Mouse (Mus musculus) limb, embryonic 15.5 days (tissue): ENCODE measurements around the gene Mei4. TPM values are rescaled to one million over a fixed set of nuclear protein-coding genes. Genes with fewer than 3 reads are reported as not detected.

Experiments used
- ATAC-seq: fragments of 200-750 bp; cut with Nextera tagmentation; 2 replicates; pipeline ENCODE4 v1.8.0; 2017; ENCODE audit warnings: low read depth, moderate TSS enrichment; ENCODE audit not compliant: insufficient number of reproducible peaks, low FRiP score, low TSS enrichment
- H3K27ac ChIP-seq: fragments of 300-500 bp; sonication (generic); 2 replicates; pipeline ENCODE4 v1.5.1; 2015; ENCODE audit warnings: moderate library complexity, mild to moderate bottlenecking, inconsistent platforms
- H3K27me3 ChIP-seq: fragments of 300-500 bp; sonication (generic); 2 replicates; pipeline ENCODE4 v1.6.1; 2015; ENCODE audit warnings: inconsistent platforms
- H3K36me3 ChIP-seq: fragments of 300-500 bp; sonication (generic); 2 replicates; pipeline ENCODE4 v1.6.1; 2015; ENCODE audit warnings: inconsistent platforms
- H3K4me1 ChIP-seq: fragments of 300-500 bp; sonication (generic); 2 replicates; pipeline ENCODE4 v1.6.1; 2015; ENCODE audit warnings: inconsistent platforms
- H3K4me2 ChIP-seq: fragments of 300-500 bp; sonication (generic); 2 replicates; pipeline ENCODE4 v1.6.1; 2015; ENCODE audit warnings: mild to moderate bottlenecking, inconsistent platforms
- H3K4me3 ChIP-seq: fragments of 300-500 bp; sonication (generic); 2 replicates; pipeline ENCODE4 v1.5.1; 2015; ENCODE audit warnings: mild to moderate bottlenecking, inconsistent platforms
- H3K9ac ChIP-seq: fragments of 300-500 bp; sonication (generic); 2 replicates; pipeline ENCODE4 v1.6.1; 2015; ENCODE audit warnings: inconsistent platforms
- H3K9me3 ChIP-seq: fragments of 300-500 bp; sonication (generic); 2 replicates; pipeline ENCODE4 v1.6.1; 2016; ENCODE audit warnings: inconsistent platforms
- WGBS: fragments of 180-500 bp; shearing (Covaris S2); methylation state at CpG from one replicate; pipeline ENCODE4 v1.1.7; 2015; 5-methylcytosine and 5-hydroxymethylcytosine counted together
- polyA plus RNA-seq: library from polyadenylated mRNA; unstranded; fragments of >200 nt; fragmentation: Nextera tagmentation; extraction: Ambion mirVana; gene quantifications from 2 replicates; pipeline ENCODE4 v1.2.1, GENCODE M21; 2015

Gene Mei4
- polyA plus RNA-seq, 1 experiment from 2014 or later, result 1.0 TPM

DNA sequence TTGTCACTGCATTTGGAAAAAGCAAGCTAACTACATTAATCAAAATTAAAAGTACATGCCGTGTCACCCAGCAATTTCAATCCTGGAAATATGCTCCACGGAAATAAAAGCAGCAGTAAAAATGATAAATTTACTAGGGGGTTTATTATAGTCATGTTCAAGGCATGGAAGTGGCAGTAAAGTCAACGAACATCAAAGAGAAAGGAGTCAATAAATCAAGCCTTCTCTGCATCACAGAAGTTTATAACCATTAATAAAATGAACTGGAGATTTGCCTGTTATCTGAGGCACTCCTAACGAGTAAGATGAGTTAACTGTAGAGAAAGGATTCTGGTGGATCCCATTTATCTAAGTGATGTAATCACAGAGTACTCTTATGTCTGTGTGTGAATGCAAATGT lies 298.9 kb downstream of the Mei4 start:
- no peak overlapping the region for H3K4me3 ChIP-seq
- H3K9me3 ChIP-seq, result no peaks in the 10 kb centered on the region
- H3K4me2 ChIP-seq, result no peak overlapping the region
- H3K4me1 ChIP-seq, result no peaks in the 10 kb centered on the region
- H3K36me3 ChIP-seq, result no peaks in the 10 kb centered on the region
- no peak overlapping the region for H3K9ac ChIP-seq
- no peak for ATAC-seq
- no peaks in the 10 kb centered on the region for H3K27me3 ChIP-seq
- no peak overlapping the region for H3K27ac ChIP-seq
- 9% methylated on average over 4 of the region's 4 CpGs for WGBS

DNA sequence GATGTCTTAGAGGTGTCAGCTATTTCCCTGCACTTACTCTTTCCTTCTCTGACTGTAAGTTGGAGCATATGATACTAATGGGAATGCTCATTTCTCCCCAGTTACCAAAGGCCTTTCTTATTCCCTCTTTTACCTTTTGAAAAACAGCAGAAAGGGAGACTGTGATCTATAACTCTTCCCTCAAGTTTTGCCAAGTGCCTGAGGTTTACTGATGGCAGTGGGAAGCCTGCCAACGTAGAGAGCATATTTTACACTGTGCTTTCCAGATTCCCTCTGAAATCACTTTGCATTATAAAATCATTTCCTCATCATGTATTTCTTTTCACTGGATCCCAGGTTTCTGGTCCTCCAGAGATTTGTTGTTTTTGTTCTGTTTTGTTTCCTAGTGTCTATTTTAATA lies 354.5 kb downstream of the Mei4 start:
- no peak overlapping the region for H3K27ac ChIP-seq
- H3K9ac ChIP-seq, result no peak overlapping the region
- no peak overlapping the region for H3K4me3 ChIP-seq
- no peak for ATAC-seq
- H3K4me1 ChIP-seq, result no peaks in the 10 kb centered on the region
- H3K27me3 ChIP-seq, result no peaks in the 10 kb centered on the region
- no peak overlapping the region for H3K4me2 ChIP-seq
- WGBS, result 39% methylated on average over 1 of the region's 1 CpGs
- H3K36me3 ChIP-seq, result no peaks in the 10 kb centered on the region
- no peaks in the 10 kb centered on the region for H3K9me3 ChIP-seq

- ATAC-seq, result no peak
- Histone ChIP-seq H3K4me3 (no peak overlapping the region), H3K36me3 (no peaks in the 10 kb centered on the region), H3K4me1 (no peaks in the 10 kb centered on the region), H3K9me3 (no peaks in the 10 kb centered on the region), H3K9ac (no peak overlapping the region), H3K27ac (no peak overlapping the region), H3K27me3 (no peaks in the 10 kb centered on the region), H3K4me2 (no peak overlapping the region)
- 81% methylated on average over 7 of the region's 7 CpGs for WGBS
Observed at GRCm38 (mm10) chr9:82247695-82248445, 384.4 kb downstream of the Mei4 start.

Other genes with a start within 250 kb of the Mei4 start
- gene Htr1b, start 229.8 kb upstream of the Mei4 start, polyA plus RNA-seq, result 1.4 and 1.7 TPM in 2 replicates